Mouse (Mus musculus): Measurements from ENCODE around the gene Gm27029.
A peak's percentile ranks its signal among the peaks of the same experiment; 100 is the strongest.
"Not testable (repeated sequence)": the region's sequence is repeated elsewhere in the genome, so short reads cannot be mapped to it uniquely, and the experiment has no call there.

The Gm27029 gene

DNA sequence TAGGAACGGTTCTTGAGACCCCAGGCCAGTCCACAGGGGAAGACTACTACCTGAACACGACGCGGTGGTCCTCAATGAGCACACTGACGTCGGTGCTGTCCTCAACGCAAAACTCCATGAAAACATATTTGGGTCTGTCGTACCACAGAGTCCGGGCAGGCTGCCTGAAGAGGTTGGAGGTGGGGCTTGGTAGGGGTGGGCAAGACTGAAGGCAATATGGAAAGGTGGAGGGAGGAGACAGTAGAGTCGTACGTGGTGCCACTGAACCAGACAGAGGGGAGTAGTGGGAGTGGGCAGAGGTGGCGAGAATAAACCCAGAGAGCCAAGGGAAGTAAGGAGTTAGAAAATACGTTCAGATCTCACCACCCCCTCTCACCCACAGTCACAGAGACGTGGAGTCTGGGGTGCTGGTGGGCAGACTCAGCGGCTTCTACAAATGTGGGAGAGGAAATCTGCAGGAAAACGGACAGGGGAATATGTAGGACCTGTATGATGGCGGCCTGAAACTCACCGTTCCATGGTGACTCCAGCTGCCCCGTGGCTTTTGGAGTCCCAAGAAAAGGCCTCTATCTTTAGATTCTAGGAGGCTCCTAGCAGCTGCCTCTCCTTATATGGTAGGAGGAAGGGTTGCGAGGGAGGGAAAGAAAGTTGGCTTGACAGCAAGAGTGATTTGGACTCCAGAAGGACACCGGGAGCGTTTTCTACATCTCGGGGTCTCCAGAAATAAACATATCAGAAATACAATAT is at the start of gene Gm27029:
Gene Gm27029, minus strand, starts transcription at position 692 of the 747 bp plus-strand sequence.
- no peak for DNase-seq

- DNase-seq = no peak
Measured at GRCm38 (mm10) chr11:101474298-101474697, 49.7 kb upstream of the Gm27029 start.

DNA sequence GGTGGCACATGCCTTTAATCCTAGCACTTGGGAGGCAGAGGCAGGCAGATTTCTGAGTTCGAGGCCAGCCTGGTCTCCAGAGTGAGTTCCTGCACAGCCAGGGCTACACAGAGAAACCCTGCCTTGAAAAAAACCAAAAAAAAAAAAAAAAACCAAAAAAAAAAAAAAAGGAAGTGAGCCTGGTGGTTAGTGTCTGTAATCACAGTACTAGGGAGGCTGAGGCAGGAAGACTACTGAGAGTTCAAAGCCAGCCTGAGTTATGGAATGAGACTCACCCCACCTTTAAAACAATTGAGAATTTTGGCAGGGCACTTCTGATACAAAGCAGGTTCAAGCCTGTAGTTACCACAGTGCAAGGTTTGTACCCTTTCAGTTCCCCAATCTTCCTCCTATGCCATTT is 49.1 kb upstream of the Gm27029 start:
- DNase-seq = not testable (repeated sequence)

DNA sequence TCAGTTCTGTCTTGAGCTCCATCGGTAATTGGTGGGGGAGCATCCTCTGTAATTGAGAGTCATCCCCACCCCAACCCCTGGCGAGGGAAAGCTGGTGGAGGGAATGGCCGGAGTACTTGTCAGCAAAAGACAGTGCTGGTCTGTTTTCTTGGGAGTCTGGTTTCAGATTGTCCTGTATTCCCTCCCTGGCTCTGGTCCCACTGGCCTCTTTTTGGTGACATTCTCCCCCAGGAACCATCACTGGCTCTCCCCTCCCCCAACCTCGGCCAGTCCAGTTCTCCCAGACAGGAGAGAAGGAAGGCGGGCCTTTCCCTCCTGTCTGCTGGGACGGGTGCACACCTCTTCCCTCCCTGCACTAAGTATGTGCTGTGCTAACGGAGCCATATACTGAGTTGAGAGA is 47.7 kb upstream of the Gm27029 start:
- DNase-seq = no peak

GRCm38 (mm10) chr11:101471926-101472325 is 47.3 kb upstream of the Gm27029 start:
- no peak for DNase-seq

GRCm38 (mm10) chr11:101470206-101470605 is 45.6 kb upstream of the Gm27029 start:
- no peak for DNase-seq

DNA sequence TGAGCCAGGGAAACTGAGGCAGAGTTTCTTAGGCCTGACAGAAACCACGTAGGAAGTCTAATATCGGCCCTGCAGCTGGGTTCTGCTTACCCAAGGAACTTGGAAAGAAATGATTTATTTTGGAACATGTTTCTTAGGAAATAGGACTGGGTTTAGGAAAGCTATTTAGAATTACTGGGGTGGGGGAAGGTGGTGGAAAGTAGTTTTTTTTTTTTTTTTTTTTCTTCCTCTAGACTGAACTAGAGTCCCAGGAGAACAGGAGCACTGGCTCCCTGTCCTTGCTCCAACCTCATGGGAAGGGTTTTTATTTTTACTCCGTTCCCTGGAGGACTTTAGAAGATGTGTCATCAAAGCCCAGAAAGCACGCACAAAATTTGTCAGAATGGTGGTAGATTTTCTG is 44.6 kb upstream of the Gm27029 start:
- DNase-seq = no peak

- DNase-seq = no peak
Measured at GRCm38 (mm10) chr11:101468731-101469130, 44.1 kb upstream of the Gm27029 start.

GRCm38 (mm10) chr11:101468263-101468688 is 43.7 kb upstream of the Gm27029 start:
- no peak for DNase-seq

- peak; percentile 83 for DNase-seq
Measured at GRCm38 (mm10) chr11:101467477-101468262, 43.1 kb upstream of the Gm27029 start.

DNA sequence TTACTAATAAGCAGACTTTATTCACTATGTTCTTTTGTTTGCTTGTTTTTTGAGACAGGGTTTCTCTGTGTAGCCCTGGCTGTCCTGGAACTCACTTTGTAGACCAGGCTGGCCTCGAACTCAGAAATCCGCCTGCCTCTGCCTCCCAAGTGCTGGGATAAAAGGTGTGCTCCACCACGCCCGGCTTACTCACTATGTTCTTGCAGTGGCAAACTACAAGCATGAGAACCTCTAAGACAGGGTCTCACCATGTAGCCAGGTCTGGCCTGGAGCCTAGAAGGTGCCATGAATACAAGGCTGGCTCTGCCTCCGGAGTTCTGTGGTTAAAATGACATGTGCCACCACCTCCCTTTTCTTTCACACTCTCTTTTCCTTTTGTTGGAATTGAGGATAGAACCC is 42.0 kb upstream of the Gm27029 start:
- not testable (repeated sequence) for DNase-seq

GRCm38 (mm10) chr11:101465869-101466551 is 41.4 kb upstream of the Gm27029 start, which contains the start of gene Vat1:
Vat1 (minus strand) TSS chr11:101466230.
- DNase-seq = peak; percentile 91

DNA sequence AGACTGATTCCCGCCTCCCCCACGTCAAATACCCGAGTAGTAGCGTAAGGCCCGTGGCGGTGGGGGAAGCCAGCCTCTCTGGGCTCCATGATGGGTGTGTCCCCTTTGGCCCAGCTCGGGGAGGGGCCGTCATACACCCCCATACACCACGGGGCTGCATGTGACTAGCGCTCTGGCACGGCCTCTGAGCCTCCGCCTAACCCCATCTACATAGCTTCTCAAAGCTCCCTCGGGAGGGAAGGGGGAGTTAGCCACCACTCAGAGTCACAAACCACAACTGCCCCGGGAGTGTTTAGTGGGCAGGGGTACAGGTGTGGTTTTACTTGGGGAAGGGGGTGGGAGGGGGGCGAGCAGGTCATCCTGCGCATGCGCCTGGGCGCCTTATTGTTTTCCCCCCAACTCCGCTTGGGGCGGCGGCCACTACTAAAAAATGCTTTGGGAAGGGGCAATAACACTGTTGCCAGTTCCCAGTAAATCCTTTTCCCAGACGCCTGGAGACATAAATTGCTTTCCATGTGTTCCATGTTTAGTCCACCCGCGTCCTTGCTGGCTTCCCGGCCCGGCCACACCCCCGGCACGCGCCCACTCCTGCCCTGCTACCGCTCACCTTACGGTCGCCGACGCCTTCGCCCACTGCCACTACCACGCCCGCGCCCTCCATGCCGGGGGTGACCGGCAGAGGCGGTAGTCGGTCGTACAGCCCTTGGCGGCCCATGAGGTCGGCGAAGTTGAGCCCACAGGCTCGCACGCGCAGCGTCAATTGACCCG is 40.7 kb upstream of the Gm27029 start:
- peak; percentile 45 for DNase-seq

DNA sequence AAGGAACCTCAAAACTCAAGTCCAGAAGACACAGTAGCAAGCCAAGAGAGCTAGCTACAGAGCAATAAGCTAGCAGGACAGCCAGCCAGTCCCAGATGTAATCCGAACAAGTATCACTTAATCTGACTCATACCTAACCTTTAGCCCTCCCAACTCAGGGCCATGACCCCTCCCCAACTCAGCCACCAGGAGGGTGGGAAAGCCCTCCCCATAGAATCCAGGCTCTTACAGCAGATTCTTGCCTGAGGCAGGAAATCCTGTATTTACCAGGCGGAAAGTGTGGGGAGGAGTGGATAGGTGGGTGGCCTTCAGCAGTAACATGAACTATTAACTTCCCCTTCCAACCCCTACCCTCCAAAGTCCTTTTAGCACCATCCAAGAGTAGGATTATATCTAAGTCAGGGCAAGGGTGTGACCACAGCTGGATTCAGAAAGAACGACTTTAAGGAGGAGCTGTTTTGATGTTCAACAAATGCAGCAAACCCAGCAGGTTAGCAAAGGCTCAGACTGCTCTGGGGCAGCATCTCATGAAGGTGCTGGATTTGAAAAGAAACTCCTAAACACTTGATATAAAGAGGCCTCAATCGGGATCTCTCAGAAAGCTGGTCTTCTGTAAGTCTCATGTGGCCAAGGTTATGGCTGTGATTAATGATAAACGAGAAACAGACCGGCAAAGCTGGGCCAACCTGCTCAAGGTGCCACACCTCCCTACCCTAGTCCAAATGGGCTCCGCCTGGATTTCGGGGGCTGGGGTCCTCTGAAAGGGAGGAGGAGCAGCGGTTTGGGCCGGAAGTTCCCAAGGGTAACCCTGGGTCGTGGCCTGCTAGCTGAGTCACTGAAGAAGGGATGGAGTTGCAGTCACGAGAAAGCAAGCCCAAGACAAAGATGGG is 39.9 kb upstream of the Gm27029 start, which contains the start of gene Rnd2:
Gene Rnd2, plus strand, starts transcription at position 789 of the 890 bp plus-strand sequence.
- DNase-seq = no peak

- no peak for DNase-seq
Measured at GRCm38 (mm10) chr11:101462583-101463440, 38.2 kb upstream of the Gm27029 start.

GRCm38 (mm10) chr11:101462141-101462540 is 37.5 kb upstream of the Gm27029 start:
- no peak for DNase-seq

- DNase-seq = no peak
Measured at GRCm38 (mm10) chr11:101460321-101460720, 35.7 kb upstream of the Gm27029 start.

DNA sequence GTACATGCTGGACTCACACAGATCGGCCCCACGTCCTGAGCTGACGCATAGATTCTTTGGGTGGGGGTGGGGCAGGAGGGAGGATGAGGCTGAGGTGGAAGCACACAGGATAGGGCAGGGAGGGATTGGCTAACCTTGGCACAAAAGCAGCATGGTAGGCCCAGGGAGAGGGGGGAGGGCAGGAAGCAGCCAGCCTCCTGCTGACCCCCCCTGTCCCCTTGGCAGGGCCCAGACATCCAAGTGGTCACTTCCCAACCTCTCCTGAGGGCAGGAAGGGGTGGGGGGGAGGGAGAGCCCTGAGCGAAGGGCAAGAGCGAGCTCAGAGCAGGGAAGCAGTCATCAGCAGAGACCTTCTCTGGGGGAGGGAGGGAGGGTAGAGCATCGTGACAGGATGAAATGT is 35.1 kb upstream of the Gm27029 start:
- no peak for DNase-seq

DNA sequence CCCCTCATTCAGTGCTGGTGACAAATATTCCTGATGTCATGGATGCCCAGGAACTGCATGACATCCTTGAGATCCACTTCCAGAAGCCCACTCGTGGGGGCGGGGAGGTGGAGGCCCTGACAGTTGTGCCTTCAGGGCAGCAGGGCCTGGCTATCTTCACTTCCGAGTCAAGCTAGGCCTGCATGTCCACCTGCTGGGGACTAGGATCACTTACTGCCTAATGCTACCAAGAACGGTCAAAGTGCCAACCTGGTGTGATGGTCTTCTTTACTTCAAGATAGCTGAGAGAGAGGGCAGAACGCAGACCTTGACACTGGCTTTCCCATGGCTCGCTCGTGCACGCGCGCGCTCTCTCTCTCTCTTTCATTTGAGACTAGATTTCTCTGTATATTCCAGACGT is 33.6 kb upstream of the Gm27029 start:
- no peak for DNase-seq

- DNase-seq = no peak
Measured at GRCm38 (mm10) chr11:101457631-101458030, 33.0 kb upstream of the Gm27029 start.
